Mouse (Mus musculus) liver (tissue): ENCODE data around the gene Abi3.

ENCODE experiments used
- DNase-seq: peaks from one replicate; pipeline ENCODE4 v3.0.0-alpha.2; 2020; ENCODE audit warnings: mixed read lengths

Gene Abi3

GRCm38 (mm10) chr11:95824877-95825243 is 17.4 kb downstream of the Abi3 start:
- peak; percentile 41 for DNase-seq

- peak; percentile 95 for DNase-seq
These were observed 18.0 kb downstream of the Abi3 start, which contains the start of gene Phospho1 for GRCm38 (mm10) chr11:95824071-95824876. Gene Phospho1 (plus strand): TSS chr11:95824499.

- DNase-seq: no peak
These were observed 19.8 kb downstream of the Abi3 start for GRCm38 (mm10) chr11:95822437-95822836.

GRCm38 (mm10) chr11:95821511-95821910 is 20.8 kb downstream of the Abi3 start:
- DNase-seq: no peak

GRCm38 (mm10) chr11:95819138-95819537 is 23.1 kb downstream of the Abi3 start:
- DNase-seq: no peak

- DNase-seq: no peak
These were observed 26.9 kb downstream of the Abi3 start for GRCm38 (mm10) chr11:95815412-95815811.

GRCm38 (mm10) chr11:95814857-95815256 is 27.4 kb downstream of the Abi3 start:
- DNase-seq: no peak

- DNase-seq: no peak
These were observed 28.2 kb downstream of the Abi3 start for GRCm38 (mm10) chr11:95814101-95814500.

GRCm38 (mm10) chr11:95812224-95812623 is 30.1 kb downstream of the Abi3 start:
- no peak for DNase-seq

- DNase-seq: no peak
These were observed 30.5 kb downstream of the Abi3 start for GRCm38 (mm10) chr11:95811741-95812140.

GRCm38 (mm10) chr11:95810828-95811227 is 31.4 kb downstream of the Abi3 start:
- DNase-seq: no peak

- DNase-seq: peak; percentile 47
These were observed 32.7 kb downstream of the Abi3 start for GRCm38 (mm10) chr11:95809603-95810002.

GRCm38 (mm10) chr11:95808448-95809011 is 33.7 kb downstream of the Abi3 start:
- peak; percentile 92 for DNase-seq

GRCm38 (mm10) chr11:95807884-95808283 is 34.4 kb downstream of the Abi3 start:
- DNase-seq: no peak

- DNase-seq: peak; percentile 87
These were observed 36.7 kb downstream of the Abi3 start for GRCm38 (mm10) chr11:95805527-95805926.

- DNase-seq: no peak
These were observed 37.3 kb downstream of the Abi3 start for GRCm38 (mm10) chr11:95805010-95805409.

GRCm38 (mm10) chr11:95795582-95795981 is 46.7 kb downstream of the Abi3 start:
- no peak for DNase-seq

GRCm38 (mm10) chr11:95794201-95794600 is 48.1 kb downstream of the Abi3 start:
- DNase-seq: no peak

- peak; percentile 54 for DNase-seq
These were observed 49.2 kb downstream of the Abi3 start for GRCm38 (mm10) chr11:95792950-95793509.

GRCm38 (mm10) chr11:95791787-95792186 is 50.5 kb downstream of the Abi3 start:
- DNase-seq: no peak

GRCm38 (mm10) chr11:95789451-95789891 is 52.8 kb downstream of the Abi3 start:
- DNase-seq: no peak

- DNase-seq: no peak
These were observed 55.8 kb downstream of the Abi3 start for GRCm38 (mm10) chr11:95786511-95786910.

- peak; percentile 68 for DNase-seq
These were observed 56.6 kb downstream of the Abi3 start for GRCm38 (mm10) chr11:95785675-95786074.

GRCm38 (mm10) chr11:95783958-95784357 is 58.3 kb downstream of the Abi3 start:
- DNase-seq: no peak
